Mouse (Mus musculus): ENCODE results near the gene Ppp1r1a.

Ppp1r1a gene

GRCm38 (mm10) chr15:103537822-103538213, at the start of gene Ppp1r1a:
Gene Ppp1r1a (minus strand): TSS chr15:103538003.
- DNase-seq: peak; percentile 84

DNA sequence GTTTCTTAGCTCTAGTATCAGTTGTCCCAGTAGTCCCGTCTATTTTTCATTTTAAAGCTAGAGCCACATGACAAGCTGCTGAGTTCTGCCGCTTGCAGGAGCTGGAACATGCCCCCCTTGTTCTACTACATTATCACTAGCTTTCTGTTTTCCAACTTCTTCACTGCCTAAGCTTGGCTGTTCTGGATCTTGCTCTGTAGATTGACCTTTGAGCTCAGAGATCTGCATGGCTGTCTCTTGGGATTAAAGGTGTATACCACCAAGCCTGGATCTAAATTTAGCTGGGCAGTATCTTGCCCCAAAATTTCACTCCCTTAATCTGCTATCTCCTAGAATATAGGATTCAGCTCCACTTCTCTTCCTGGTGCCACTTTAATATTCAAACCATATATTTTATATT, 48.1 kb upstream of the Ppp1r1a start:
- no peak for DNase-seq

GRCm38 (mm10) chr15:103564981-103565380, 27.2 kb upstream of the Ppp1r1a start, which contains the start of gene Glycam1:
Gene Glycam1 (minus strand): TSS chr15:103565081.
- DNase-seq: no peak

- no peak for DNase-seq
These were observed 14.4 kb upstream of the Ppp1r1a start for GRCm38 (mm10) chr15:103552096-103552690.

GRCm38 (mm10) chr15:103551053-103551452, 13.2 kb upstream of the Ppp1r1a start:
- DNase-seq: no peak

DNA sequence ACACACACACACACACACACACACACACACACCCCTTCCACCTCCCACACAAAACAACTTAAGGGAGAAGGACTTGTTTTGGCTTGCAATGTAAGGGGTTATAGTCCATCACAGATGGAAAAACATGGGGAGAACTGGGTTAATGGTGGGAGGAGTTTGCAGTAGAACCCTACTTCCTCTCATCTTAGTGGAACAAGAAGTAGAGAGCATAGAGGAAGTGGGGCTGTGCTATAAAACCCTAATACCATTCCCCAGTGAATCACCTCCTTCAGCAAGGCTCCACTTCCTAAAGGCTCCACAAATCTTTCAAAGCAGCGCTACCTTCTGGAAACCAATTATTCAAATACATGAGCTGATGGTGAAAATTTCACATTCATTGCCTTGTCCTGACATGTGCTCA, 11.7 kb upstream of the Ppp1r1a start:
- no peak for DNase-seq

- DNase-seq: no peak
These were observed 10.2 kb upstream of the Ppp1r1a start for GRCm38 (mm10) chr15:103547983-103548382.

DNA sequence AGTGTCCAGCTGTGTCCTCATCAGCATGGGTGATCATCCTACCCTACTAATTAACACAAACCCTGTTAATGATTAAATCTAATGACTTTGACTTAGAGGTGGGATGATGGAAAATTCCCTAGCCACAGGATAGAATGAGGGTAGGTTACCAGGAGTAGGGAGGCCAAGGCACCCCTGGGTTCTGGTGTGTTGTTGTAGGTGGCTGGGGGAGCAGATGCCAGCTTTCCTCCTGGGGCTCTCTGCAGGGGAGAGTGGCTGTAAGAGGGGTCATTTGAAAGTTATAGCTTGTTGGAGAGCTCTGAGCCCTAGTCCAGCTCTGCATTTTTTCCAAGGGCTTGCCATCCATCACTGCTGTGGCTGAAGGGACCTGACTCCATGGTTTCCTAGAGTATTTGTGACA, 4.7 kb upstream of the Ppp1r1a start:
- DNase-seq: no peak

DNA sequence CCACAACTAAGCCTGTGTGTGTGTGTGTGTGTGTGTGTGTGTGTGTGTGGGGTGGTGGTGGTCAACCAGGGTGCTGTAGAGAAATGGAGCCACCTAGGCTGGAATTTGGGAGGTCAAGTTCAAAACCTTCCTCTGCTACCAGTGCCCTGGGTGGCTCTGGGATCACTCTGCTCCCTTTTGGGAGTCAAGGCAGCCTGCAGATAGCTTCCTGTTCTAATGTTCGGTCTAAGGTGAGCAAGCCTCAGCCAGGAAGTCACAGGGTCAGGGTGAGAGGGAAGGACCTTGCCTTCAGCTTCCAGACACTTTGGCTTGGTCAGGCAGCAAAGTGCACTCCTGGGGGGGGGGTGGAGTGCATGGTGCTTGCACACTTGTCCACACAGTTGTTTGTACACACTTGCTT, 2.8 kb upstream of the Ppp1r1a start:
- no peak for DNase-seq

DNA sequence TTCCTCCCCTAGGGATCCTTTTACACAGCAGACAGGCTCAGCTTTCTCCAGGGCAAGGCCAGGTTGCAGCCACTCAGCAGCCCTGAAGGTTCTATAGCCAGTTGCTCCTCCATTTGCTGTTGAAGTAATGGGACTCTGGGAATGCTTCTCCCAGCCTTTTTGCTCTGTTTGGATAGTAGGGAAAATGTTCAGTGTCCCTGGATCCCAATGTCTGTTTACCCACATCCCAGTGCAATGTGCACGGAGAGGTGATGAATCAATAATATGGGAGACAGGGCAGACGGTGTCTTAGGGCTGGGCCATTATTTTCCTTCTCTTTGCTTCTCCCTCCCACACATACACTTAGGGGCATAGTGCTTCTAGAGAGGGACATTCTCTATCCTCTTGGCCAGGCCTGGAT, 1.5 kb upstream of the Ppp1r1a start:
- DNase-seq: no peak

- peak; percentile 75 for DNase-seq
These were observed 587 bp downstream of the Ppp1r1a start for GRCm38 (mm10) chr15:103537011-103537821.

- DNase-seq: no peak
These were observed 1.3 kb downstream of the Ppp1r1a start for GRCm38 (mm10) chr15:103536456-103536855.

DNA sequence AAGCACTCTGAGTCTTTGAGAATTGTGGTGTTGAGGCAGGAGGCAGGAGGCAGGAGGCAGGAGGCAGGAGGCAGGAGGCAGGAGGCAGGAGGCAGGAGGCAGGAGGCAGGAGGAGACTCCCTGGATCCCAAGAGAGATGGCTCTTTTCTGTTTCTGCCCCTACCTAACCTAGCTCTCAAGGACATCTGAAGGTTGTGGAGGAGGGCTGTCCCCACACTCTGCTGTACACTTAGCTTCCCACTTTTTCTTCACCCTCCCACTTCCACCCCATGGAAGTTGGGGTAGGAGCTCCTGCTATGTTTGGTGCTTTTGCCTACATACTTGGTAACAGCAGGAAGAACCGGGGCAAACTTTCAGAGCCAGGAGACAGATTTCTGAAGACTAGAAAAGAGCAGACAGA, 2.0 kb downstream of the Ppp1r1a start:
- peak; percentile 3 for DNase-seq

- DNase-seq: peak; percentile 8
These were observed 2.8 kb downstream of the Ppp1r1a start for GRCm38 (mm10) chr15:103535030-103535429.

DNA sequence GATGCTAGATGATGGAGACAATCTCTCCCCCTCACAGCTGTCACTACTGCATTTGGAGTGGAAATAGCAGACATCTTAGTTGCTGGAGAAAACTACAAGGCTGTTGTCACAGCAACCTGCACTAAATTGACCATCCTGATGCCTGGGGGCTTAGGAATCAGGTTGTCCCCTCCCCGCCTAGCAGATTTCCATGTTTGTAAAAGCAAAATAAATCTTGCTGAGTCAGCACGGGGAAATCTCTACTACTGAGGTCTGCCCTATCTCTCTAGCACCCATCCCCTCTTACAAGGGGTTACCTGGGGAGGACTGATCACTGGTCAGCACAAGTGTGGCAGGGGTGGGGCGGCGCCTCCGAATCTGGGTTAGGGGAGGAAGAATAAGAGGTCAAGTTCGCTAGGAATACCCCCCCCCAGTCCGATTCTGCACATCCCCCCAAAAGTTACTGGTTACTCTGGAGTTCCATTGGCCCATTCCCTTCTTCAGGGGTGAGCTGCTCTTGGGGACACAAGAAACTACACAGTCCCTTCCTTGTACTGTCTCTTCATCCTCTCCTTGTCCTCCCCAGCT, 3.7 kb downstream of the Ppp1r1a start:
- no peak for DNase-seq

DNA sequence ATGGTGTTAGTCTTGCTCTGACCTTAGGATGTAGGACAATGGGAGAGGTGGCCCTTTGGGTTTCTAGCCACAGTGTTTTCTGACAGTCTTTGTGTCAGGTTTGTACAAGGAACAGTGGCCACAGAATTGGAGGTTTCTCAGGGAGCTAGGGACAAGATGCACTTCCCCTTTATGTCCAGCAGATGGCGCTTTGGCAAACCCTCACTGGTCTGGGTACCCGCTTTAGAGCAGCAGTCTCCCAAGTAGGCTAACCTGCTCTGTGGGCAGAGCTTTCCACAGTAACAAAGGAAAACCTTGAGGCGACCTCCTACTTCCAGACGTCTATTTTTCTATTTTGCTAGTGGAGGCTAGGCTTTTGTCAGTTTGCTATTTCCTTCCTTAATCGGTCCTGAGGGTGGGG, 7.4 kb downstream of the Ppp1r1a start:
- peak; percentile 75 for DNase-seq

DNA sequence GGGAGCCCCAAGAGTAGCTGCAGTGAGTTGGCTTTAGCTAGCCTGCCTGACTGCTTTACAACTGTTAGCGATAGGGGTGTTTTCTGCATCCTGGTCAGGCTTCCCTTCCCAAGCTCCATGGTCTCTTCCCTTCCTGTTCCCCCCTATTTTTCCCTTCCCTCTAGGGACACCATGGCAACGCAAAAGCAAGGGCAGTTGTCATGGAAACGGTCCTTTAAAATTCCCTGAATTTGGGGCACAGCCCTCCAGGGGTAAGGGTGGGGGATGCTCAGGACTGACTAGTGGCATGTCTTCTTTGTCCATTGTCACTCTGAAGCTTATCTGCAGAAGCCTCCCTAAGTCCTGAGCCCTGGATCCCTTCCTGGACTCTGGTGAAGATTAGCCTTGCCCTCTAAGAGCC, 14.6 kb downstream of the Ppp1r1a start:
- DNase-seq: no peak

- DNase-seq: no peak
These were observed 15.2 kb downstream of the Ppp1r1a start for GRCm38 (mm10) chr15:103522458-103523099.

DNA sequence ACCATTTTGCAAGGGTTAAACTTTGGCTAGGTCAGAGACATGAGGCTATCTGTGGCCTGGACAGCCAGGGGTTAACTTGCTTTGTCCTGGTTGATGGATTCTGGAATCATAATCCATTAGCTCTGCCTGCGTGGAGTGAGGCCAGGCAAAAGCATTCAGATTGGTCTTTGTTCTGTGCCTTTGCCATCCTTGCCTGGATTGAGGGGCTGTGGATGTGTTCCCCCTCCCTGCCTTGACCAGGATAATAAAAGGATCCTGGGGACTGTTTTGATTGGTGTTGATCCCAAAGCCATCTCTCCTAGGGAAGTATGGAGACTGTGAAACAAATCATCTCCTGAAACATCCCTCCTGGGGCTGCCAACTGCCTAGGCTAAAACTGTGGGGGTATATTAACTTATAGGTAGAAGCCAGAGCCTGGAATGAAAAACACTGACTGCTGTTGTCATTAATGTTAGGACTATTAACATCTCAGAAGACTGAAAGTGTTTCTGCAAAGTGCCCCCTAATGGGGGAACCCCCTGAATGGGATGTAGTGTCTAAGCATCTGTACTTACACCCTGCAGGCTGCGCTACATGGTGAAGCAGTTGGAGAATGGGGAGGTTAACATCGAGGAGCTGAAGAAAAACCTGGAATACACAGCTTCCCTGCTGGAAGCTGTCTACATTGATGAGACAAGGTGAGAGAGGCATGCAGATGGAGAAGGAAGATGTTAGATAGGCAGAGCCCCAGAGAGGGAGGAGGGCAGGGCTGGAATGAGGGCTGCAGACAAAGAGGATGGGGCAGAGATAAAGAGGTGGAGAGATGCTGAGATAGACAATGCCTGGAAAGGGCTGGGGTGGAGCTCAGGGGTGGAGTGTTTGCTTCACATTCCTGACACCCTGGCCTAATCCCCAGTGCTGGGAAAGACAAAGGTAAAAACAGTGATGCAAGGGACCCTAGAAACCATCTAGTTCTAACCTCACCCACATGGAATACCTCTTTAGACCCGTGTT, 18.1 kb downstream of the Ppp1r1a start:
- no peak for DNase-seq

- DNase-seq: no peak
These were observed 19.0 kb downstream of the Ppp1r1a start for GRCm38 (mm10) chr15:103518600-103519385.

DNA sequence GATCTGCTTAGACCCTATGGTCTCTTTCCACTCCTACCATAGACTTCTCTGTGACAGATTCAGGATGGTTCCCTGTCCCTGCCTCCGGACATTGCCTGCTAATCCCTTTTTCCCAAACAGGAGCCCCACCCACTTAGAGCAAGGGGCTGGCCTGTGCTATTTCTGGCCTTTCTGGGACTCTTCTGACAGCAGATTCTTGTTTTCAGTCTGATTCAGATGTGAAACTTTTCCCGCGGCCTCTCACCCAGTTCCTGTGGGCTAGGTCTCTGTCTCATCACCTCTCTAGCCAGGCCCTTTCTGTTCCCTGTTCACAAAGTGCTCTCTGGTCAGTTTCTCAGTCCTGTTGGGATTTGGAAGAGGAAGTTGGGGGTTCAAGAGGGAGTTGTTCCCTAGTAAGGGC, 22.9 kb downstream of the Ppp1r1a start:
- DNase-seq: no peak

- DNase-seq: peak; percentile 75
These were observed 23.7 kb downstream of the Ppp1r1a start for GRCm38 (mm10) chr15:103514119-103514518.
